Mouse (Mus musculus) kidney, adult 10 weeks (tissue): ENCODE results near the gene Magea8. TPM values are rescaled to one million over a fixed set of nuclear protein-coding genes. Genes with fewer than 3 reads are reported as not detected.

Experiments
- polyA plus RNA-seq: library from polyadenylated mRNA; stranded (reverse); fragments of 350-450 nt; fragmentation: Illumina TruSeq; extraction: RNeasy Lipid Tissue Mini Kit (QIAGEN cat#74804); gene quantifications from one replicate; pipeline ENCODE4 v1.2.3, GENCODE M21; 2014; ENCODE audit warnings: low read depth, low replicate concordance

Gene Magea8
- polyA plus RNA-seq: not detected

GRCm38 (mm10) chrX:154995750-154996149 lies at the start of gene Magea8:
Gene Magea8 (minus strand): TSS chrX:154995850.

DNA sequence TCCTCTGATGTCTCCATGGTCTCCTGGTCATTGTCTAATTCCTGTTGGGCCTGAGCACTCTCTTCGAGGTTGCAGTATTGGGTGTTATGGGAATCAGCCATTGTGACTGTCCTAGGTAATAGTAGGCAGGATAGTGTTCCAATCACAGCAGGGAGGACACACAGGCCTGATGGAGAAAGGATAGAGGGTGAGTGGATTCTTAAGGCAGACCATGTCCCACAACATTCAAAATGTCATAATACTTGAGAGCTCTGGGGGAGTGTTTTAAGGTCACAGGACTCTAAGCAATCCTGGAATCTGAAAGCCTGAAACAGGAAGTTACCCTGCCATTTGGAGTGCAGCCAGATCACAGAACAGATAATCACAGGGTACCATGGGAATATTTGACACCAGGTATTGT lies 46.2 kb downstream of the Magea8 start, which contains the start of gene Magea3:
Magea3 (minus strand) TSS at position 101 of the 400 bp plus-strand sequence.

GRCm38 (mm10) chrX:154935887-154936286 lies 59.8 kb downstream of the Magea8 start, which contains the start of gene Magea6:
Gene Magea6 (minus strand): TSS chrX:154935987.

Other genes with a start within 250 kb of the Magea8 start
- not detected for gene Cldn34b1, start 105.6 kb downstream of the Magea8 start, polyA plus RNA-seq
- not detected for gene Magea6, start 59.9 kb downstream of the Magea8 start, polyA plus RNA-seq
- not detected for gene Magea3, start 46.3 kb downstream of the Magea8 start, polyA plus RNA-seq
- not detected for gene Magea5, start 67.3 kb upstream of the Magea8 start, polyA plus RNA-seq
- gene Magea1, start 93.9 kb upstream of the Magea8 start, polyA plus RNA-seq: not detected
- gene Magea2, start 97.8 kb upstream of the Magea8 start, polyA plus RNA-seq: not detected
- not detected for gene Cldn34b2, start 132.6 kb upstream of the Magea8 start, polyA plus RNA-seq
- gene Sat1, start 220.6 kb upstream of the Magea8 start, polyA plus RNA-seq: 862 TPM